Mouse (Mus musculus) midbrain, postnatal 0 days (tissue): Measurements from ENCODE around the gene Brd7. TPM values are rescaled to one million over a fixed set of nuclear protein-coding genes. Genes with fewer than 3 reads are reported as not detected.

Experiments
- ATAC-seq: fragments of 200-750 bp; cut with Nextera tagmentation; 2 replicates; pipeline ENCODE4 v1.8.0; 2017; ENCODE audit warnings: moderate number of reproducible peaks, mild to moderate bottlenecking, moderate TSS enrichment, moderate library complexity; ENCODE audit not compliant: low FRiP score
- DNase-seq: peaks from one replicate; pipeline ENCODE4 v3.0.0-alpha.2; 2015; ENCODE audit warnings: low spot score
- H3K27ac ChIP-seq: fragments of 300-500 bp; sonication (generic); 2 replicates; pipeline ENCODE4 v1.5.1; 2014; ENCODE audit warnings: low read depth, mild to moderate bottlenecking, low read length, mixed read lengths
- H3K27me3 ChIP-seq: fragments of 300-500 bp; sonication (generic); 2 replicates; pipeline ENCODE4 v1.6.1; 2014; ENCODE audit warnings: low read length, control low read depth, mixed read lengths; ENCODE audit not compliant: insufficient read depth
- H3K36me3 ChIP-seq: fragments of 300-500 bp; sonication (generic); 2 replicates; pipeline ENCODE4 v1.6.1; 2014; ENCODE audit warnings: low read length, control low read depth, mixed read lengths; ENCODE audit not compliant: insufficient read depth
- H3K4me1 ChIP-seq: fragments of 300-500 bp; sonication (generic); 2 replicates; pipeline ENCODE4 v1.6.1; 2014; ENCODE audit warnings: mild to moderate bottlenecking, control low read depth, antibody characterized with exemption, low read length, mixed read lengths; ENCODE audit not compliant: insufficient read depth
- H3K4me2 ChIP-seq: fragments of 300-500 bp; sonication (generic); 2 replicates; pipeline ENCODE4 v1.6.1; 2014; ENCODE audit warnings: low read depth, mild to moderate bottlenecking, low read length, mixed read lengths; ENCODE audit not compliant: poor library complexity, severe bottlenecking
- H3K4me3 ChIP-seq: fragments of 300-500 bp; sonication (generic); 2 replicates; pipeline ENCODE4 v1.5.1; 2014; ENCODE audit warnings: low read depth, mild to moderate bottlenecking, low read length, moderate library complexity
- H3K9ac ChIP-seq: fragments of 300-500 bp; sonication (generic); replicated peaks from 2 replicates; pipeline ENCODE4 v1.6.1; 2014; ENCODE audit warnings: mild to moderate bottlenecking, low read length, moderate library complexity, mixed read lengths; ENCODE audit not compliant: poor library complexity, severe bottlenecking
- H3K9me3 ChIP-seq: fragments of 300-500 bp; sonication (generic); 2 replicates; pipeline ENCODE4 v1.6.1; 2016; ENCODE audit warnings: low read length, control low read depth
- CTCF ChIP-seq: IDR thresholded peaks from 2 replicates; pipeline ENCODE4 v1.5.1; 2016; ENCODE audit warnings: antibody characterized with exemption, mild to moderate bottlenecking
- WGBS: fragments of 180-500 bp; shearing (Covaris S2); extraction: QIAGEN DNeasy Blood & Tissue Kit; methylation state at CpG from one replicate; pipeline ENCODE4 v1.1.7; 2014; 5-methylcytosine and 5-hydroxymethylcytosine counted together
- polyA plus RNA-seq: library from polyadenylated mRNA; unstranded; fragments of >200 nt; fragmentation: Nextera tagmentation; extraction: Ambion mirVana; gene quantifications from 2 replicates; pipeline ENCODE4 v1.2.1, GENCODE M21; 2015
- total RNA-seq: library from RNA; depleted of rRNA; stranded (reverse); fragments of >200 nt; gene quantifications from 2 replicates; pipeline ENCODE4 v1.2.3, GENCODE M21; 2014

Brd7 gene
- total and polyA plus RNA-seq, 2 experiments from 2014 or later, result 29.7 to 60.7 TPM

GRCm38 (mm10) chr8:88288622-88289242, 73.3 kb downstream of the Brd7 start:
- 77% methylated on average over 12 of the region's 12 CpGs for WGBS
- Histone ChIP-seq H3K4me2 (no peak overlapping the region), H3K9me3 (no peaks in the 10 kb centered on the region), H3K27ac (no peak overlapping the region), H3K9ac (no peak overlapping the region), H3K27me3 (no peaks in the 10 kb centered on the region), H3K4me3 (no peak overlapping the region), H3K36me3 (no peaks in the 10 kb centered on the region), H3K4me1 (no peaks in the 10 kb centered on the region)
- TF ChIP-seq CTCF, result no peak
- no peak for DNase-seq
- no peak for ATAC-seq

DNA sequence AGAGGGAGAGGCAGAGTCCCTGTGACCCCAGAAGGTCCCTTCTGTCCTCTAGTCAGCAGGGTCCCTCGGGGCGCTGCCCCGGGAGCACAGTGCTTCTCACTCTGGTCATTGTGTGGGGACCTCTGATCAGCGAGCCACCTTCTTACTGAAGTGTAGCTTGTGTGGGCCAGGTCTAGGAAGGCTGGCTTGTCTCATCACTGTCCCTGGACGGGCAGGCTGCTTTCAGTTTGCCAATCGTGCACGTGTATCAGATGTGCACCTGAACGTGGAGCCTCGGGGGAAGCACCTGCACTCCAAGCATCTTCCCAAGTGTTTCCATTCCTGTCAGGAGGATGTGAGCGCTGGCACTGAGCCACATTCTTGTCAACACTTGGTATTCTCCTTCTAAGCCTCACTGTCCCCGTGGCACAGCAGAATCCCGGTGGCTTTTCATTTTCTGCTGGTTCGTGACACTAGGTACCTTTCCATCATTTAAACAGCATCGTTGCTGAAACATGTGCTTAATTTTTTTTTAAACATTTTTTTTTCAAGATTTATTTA, 75.5 kb downstream of the Brd7 start:
- Histone ChIP-seq H3K9me3 (no peaks in the 10 kb centered on the region), H3K4me1 (no peaks in the 10 kb centered on the region), H3K4me3 (no peak overlapping the region), H3K4me2 (no peak overlapping the region), H3K27ac (no peak overlapping the region), H3K36me3 (no peaks in the 10 kb centered on the region), H3K9ac (no peak overlapping the region), H3K27me3 (no peaks in the 10 kb centered on the region)
- ATAC-seq, result no peak
- no peak for TF ChIP-seq CTCF
- DNase-seq, result no peak
- 90% methylated on average over 14 of the region's 14 CpGs for WGBS

DNA sequence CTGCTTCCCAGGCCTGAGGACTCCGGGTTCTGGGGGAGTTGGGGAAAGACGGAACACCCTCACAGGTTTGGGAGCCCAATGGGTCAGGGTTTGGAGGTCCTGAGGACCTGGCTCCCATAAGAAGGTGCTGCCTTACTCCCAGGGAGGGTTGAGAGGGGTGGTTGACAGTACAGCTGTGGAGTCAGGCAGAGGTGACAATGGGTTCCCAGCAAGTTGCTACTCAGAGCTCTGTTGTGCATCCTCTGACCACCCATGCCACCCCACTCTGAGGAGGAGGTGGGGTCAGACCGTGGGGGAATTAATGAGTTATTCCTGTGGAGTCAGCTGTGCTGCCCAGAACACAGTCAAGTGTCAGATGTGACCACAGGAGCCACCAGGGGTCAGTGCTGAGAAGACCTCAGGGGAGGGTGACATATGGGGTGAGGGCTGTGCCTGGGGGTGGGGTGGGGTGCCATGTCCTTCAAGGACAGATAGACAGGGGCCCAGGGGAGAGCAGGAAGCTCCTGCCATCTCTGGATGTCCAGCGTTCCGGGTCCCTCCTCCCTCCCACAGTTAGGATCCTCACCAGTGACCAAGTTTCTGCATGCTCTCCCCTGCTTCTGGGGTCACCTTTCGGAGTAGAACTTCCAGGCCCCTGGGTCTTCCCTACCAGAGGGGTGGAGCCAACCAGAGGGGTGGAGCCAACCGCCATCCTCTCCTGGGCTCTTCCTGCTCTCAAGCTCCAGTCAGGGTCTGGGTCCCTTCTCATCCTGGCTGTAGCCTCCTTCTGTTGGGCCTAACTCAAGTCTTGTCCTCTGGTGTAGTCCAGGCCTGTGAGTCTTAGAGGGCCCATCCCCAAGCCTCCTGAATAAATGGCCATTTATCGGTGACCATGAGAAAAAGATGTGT, 76.3 kb downstream of the Brd7 start:
- H3K9me3 ChIP-seq, result no peaks in the 10 kb centered on the region
- no peaks in the 10 kb centered on the region for H3K27me3 ChIP-seq
- no peak for DNase-seq
- no peaks in the 10 kb centered on the region for H3K4me1 ChIP-seq
- no peaks in the 10 kb centered on the region for H3K36me3 ChIP-seq
- ATAC-seq, result no peak
- WGBS, result 92% methylated on average over 7 of the region's 8 CpGs
- H3K27ac ChIP-seq, result no peak overlapping the region
- no peak overlapping the region for H3K9ac ChIP-seq
- H3K4me3 ChIP-seq, result no peak overlapping the region
- H3K4me2 ChIP-seq, result no peak overlapping the region
- 0 out of 2 replicates have a peak, but pooled peaks have one; percentile 8 for TF ChIP-seq CTCF

DNA sequence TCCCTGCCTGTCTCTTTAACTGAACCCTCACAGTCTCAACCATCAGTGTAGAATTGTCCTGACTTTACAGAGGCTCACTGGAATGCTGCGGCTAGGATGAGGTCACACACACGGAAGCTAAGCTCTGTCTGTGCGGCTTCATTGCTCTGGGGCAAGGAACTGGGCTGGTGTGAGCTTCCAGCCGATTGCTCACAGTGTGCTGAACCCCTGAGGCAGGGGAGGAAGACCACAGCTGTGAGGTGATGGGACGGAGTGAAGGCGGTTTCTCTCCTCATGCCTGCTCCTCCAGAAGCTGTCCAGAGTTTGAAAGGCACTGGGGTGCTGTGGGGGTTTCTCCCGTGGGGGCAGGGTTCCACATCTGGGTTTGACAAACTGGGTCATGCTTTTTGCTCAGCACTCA, 77.3 kb downstream of the Brd7 start:
- no peaks in the 10 kb centered on the region for H3K27me3 ChIP-seq
- H3K36me3 ChIP-seq, result no peaks in the 10 kb centered on the region
- H3K4me1 ChIP-seq, result no peaks in the 10 kb centered on the region
- ATAC-seq, result no peak
- 66% methylated on average over 7 of the region's 7 CpGs for WGBS
- TF ChIP-seq CTCF, result no peak
- no peak for DNase-seq
- H3K9me3 ChIP-seq, result no peaks in the 10 kb centered on the region
- no peak overlapping the region for H3K4me2 ChIP-seq
- no peak overlapping the region for H3K4me3 ChIP-seq
- no peak overlapping the region for H3K9ac ChIP-seq
- H3K27ac ChIP-seq, result no peak overlapping the region

GRCm38 (mm10) chr8:88283243-88284115, 78.5 kb downstream of the Brd7 start:
- TF ChIP-seq CTCF, result no peak
- Histone ChIP-seq H3K36me3 (no peaks in the 10 kb centered on the region), H3K4me1 (no peaks in the 10 kb centered on the region), H3K9ac (no peak overlapping the region), H3K4me2 (no peak overlapping the region), H3K27ac (no peak overlapping the region), H3K27me3 (no peaks in the 10 kb centered on the region), H3K4me3 (no peak overlapping the region), H3K9me3 (no peaks in the 10 kb centered on the region)
- DNase-seq (no peak), ATAC-seq (no peak)
- WGBS, result 81% methylated on average over 13 of the region's 13 CpGs
